ENCODE assay signal across 26 mouse cellular contexts in genomic region chr2:116399966-116400365, GRCm38 (mm10).
"Had no signal": no experiment of that assay in that cellular context is flagged by ENCODE, and none has a peak within 500 bp of the region (broad histone marks: within the 10 kb centered on the region; RNA-seq: fewer than 3 reads in every experiment).

No protein-coding gene starts in this region.

- H3K4me2 ChIP-seq: embryonic facial prominence, embryonic 12.5 days; embryonic facial prominence, embryonic 13.5 days; embryonic facial prominence, embryonic 15.5 days; forebrain, embryonic 12.5 days; forebrain, embryonic 13.5 days; forebrain, embryonic 15.5 days had no signal

- H3K9ac ChIP-seq: embryonic facial prominence, embryonic 12.5 days; embryonic facial prominence, embryonic 13.5 days; embryonic facial prominence, embryonic 15.5 days; forebrain, embryonic 12.5 days; forebrain, embryonic 13.5 days; forebrain, embryonic 15.5 days; forebrain, postnatal 0 days had no signal

- H3K4me1 ChIP-seq: embryonic facial prominence, embryonic 10.5 days; embryonic facial prominence, embryonic 12.5 days; embryonic facial prominence, embryonic 13.5 days; embryonic facial prominence, embryonic 15.5 days; forebrain, embryonic 10.5 days; forebrain, embryonic 12.5 days; forebrain, embryonic 15.5 days; heart, embryonic 10.5 days had no signal

- DNase-seq: cerebellum, postnatal 10 days; cerebellum, postnatal 14 days; cerebellum, postnatal 25 days; cerebellum, postnatal 36 days; embryo, embryonic 11 days; forebrain, postnatal 0 days; gastrocnemius, adult 2 months; gastrocnemius, postnatal 10 days; gastrocnemius, postnatal 14 days; gastrocnemius, postnatal 25 days; gastrocnemius, postnatal 36 days; heart, adult 11 months; heart, adult 18-20 months; heart, adult 2 months had no signal

- H3K4me3 ChIP-seq: embryonic facial prominence, embryonic 10.5 days; embryonic facial prominence, embryonic 12.5 days; embryonic facial prominence, embryonic 13.5 days; embryonic facial prominence, embryonic 15.5 days; erythroblast, embryonic 14.5 days; forebrain, embryonic 10.5 days; forebrain, embryonic 12.5 days; forebrain, embryonic 13.5 days; forebrain, embryonic 15.5 days; gastrocnemius, adult 2 months; heart, adult 2 months; heart, embryonic 10.5 days had no signal

- H3K27ac ChIP-seq: embryonic facial prominence, embryonic 10.5 days; embryonic facial prominence, embryonic 12.5 days; embryonic facial prominence, embryonic 13.5 days; embryonic facial prominence, embryonic 15.5 days; forebrain, embryonic 10.5 days; forebrain, embryonic 12.5 days; forebrain, embryonic 13.5 days; forebrain, embryonic 15.5 days; gastrocnemius, adult 2 months; heart, adult 2 months; heart, embryonic 10.5 days had no signal

- H3K9me3 ChIP-seq: embryonic facial prominence, embryonic 10.5 days; embryonic facial prominence, embryonic 12.5 days; embryonic facial prominence, embryonic 13.5 days; embryonic facial prominence, embryonic 15.5 days; forebrain, embryonic 10.5 days; forebrain, embryonic 12.5 days; forebrain, embryonic 13.5 days; forebrain, embryonic 15.5 days; heart, embryonic 10.5 days had no signal

- H3K36me3 ChIP-seq: embryonic facial prominence, embryonic 10.5 days; embryonic facial prominence, embryonic 12.5 days; embryonic facial prominence, embryonic 13.5 days; embryonic facial prominence, embryonic 15.5 days; forebrain, embryonic 10.5 days; forebrain, embryonic 12.5 days; forebrain, embryonic 15.5 days; heart, embryonic 10.5 days had no signal

- ATAC-seq: forebrain, embryonic 13.5 days; forebrain, embryonic 14.5 days; forebrain, embryonic 15.5 days; forebrain, embryonic 16.5 days; forebrain, postnatal 0 days had no signal

- H3K27me3 ChIP-seq: embryonic facial prominence, embryonic 12.5 days; embryonic facial prominence, embryonic 13.5 days; embryonic facial prominence, embryonic 15.5 days; forebrain, embryonic 12.5 days; forebrain, embryonic 13.5 days; forebrain, embryonic 15.5 days had no signal
